Mouse (Mus musculus) macrophage (primary cell): Measurements from ENCODE around the gene Samd4. TPM values are rescaled to one million over a fixed set of nuclear protein-coding genes. Genes with fewer than 3 reads are reported as not detected.

Source experiments
- H3K27ac ChIP-seq: fragments of 350-480 bp; formaldehyde crosslinking; 2 replicates; pipeline ENCODE4 v1.9.0; 2021
- H3K36me3 ChIP-seq: fragments of 350-480 bp; formaldehyde crosslinking; 2 replicates; pipeline ENCODE4 v1.9.0; 2021; ENCODE audit errors: inconsistent target
- H3K4me3 ChIP-seq: fragments of 350-480 bp; formaldehyde crosslinking; 2 replicates; pipeline ENCODE4 v1.9.0; 2021; ENCODE audit errors: inconsistent target
- H3K79me2 ChIP-seq: fragments of 350-480 bp; formaldehyde crosslinking; 2 replicates; pipeline ENCODE4 v1.9.0; 2021; ENCODE audit errors: inconsistent target
- WGBS: methylation state at CpG from one replicate; pipeline ENCODE4 v1.1.7; 2026; ENCODE audit warnings: inconsistent platforms; ENCODE audit not compliant: missing documents; 5-methylcytosine and 5-hydroxymethylcytosine counted together
- polyA plus RNA-seq: library from polyadenylated mRNA; stranded (reverse); fragments of 250-400 nt; gene quantifications from 3 replicates; pipeline ENCODE4 v1.2.4, GENCODE M21; 2018; ENCODE audit warnings: inconsistent platforms

The Samd4 gene
- polyA plus RNA-seq, 1 experiment from 2014 or later, result 13.6 TPM

DNA sequence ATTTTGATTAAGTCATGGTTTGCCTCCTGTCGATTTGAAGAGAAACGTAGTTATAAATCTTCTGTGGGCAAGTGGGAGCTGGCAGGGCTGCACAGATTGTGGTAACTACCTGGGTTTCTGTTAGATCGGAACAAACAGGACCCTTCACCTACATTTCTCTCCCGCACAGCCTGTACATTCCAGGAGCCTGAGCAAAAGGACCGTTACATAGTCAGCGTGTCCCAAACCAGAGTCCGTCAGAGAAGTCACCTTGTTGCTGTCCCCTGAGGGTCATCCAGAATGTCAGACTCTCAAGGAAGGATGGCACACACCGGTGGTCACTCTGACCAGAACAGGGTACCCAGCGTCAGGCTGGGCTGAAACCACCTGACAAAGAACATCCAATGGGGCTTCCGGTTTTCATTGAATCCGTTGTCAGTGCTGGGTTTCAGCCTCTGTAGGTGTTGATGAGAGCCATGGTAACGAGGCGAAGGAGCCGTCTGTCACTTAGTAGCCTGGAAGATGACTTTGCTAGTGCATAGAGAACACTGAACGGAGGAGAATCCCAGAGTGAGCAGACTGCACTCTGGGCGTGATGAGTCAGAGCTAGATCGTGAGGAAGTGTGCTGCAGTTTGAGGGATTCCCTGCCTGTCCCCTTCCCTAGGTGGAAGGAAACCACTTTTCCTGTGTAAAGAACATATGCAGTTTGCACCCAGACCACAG lies 98.2 kb downstream of the Samd4 start:
- H3K4me3 ChIP-seq, result no peak overlapping the region
- no peaks in the 10 kb centered on the region for H3K79me2 ChIP-seq
- WGBS, result 34% methylated on average over 17 of the region's 17 CpGs
- no peaks in the 10 kb centered on the region for H3K36me3 ChIP-seq
- no peak overlapping the region for H3K27ac ChIP-seq

DNA sequence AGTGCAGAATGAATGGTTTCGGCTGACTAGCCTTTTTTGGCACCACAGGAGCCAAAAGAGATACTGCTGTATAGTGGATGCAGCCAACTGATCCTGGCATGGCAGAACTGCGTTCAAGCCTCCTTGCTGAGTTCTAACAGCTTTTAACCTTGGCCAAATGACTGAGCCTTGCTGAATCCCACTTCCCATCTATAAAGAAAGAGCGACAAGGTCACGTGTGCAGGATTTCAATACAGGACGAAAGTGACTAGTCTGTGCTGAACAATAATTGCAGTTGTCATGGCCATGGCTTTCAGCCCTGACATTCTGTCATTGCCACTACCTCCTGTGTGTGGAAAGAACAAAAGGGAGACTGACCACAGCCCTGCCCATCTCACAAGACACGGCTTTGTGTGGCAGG lies 99.5 kb downstream of the Samd4 start:
- H3K4me3 ChIP-seq, result no peak overlapping the region
- H3K79me2 ChIP-seq, result no peaks in the 10 kb centered on the region
- no peak overlapping the region for H3K27ac ChIP-seq
- WGBS, result 76% methylated on average over 6 of the region's 6 CpGs
- no peaks in the 10 kb centered on the region for H3K36me3 ChIP-seq

DNA sequence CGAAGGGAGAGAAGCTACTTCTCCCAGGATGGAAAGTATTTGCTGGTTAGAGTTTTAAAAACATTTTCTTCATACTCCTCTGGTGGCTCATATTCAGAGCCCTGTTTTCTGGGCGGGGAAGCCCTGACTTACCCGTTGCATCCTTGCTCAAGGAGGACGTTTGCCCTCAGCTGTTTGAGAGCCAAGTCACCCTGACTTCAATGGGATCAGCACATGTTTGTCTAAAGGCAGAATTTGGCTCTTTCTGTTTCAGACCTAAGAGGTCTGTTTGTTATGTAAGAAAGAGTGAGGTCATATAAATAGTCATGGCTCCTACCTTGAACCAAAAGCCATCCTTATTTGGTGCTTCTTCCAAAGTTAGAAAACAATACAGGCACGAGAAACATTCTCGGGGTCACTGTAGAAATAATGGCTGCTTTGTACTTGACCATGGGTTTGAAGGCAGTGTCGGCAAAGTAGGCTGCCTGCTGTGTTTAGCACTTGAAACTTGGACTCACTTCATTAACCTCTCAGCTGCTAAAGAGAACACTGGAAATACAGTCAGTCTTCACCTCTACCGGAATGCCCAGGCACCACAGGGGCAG lies 102.0 kb downstream of the Samd4 start:
- Histone ChIP-seq H3K27ac (no peak overlapping the region), H3K4me3 (no peak overlapping the region), H3K79me2 (no peaks in the 10 kb centered on the region), H3K36me3 (no peaks in the 10 kb centered on the region)
- WGBS, result 91% methylated on average over 8 of the region's 8 CpGs

DNA sequence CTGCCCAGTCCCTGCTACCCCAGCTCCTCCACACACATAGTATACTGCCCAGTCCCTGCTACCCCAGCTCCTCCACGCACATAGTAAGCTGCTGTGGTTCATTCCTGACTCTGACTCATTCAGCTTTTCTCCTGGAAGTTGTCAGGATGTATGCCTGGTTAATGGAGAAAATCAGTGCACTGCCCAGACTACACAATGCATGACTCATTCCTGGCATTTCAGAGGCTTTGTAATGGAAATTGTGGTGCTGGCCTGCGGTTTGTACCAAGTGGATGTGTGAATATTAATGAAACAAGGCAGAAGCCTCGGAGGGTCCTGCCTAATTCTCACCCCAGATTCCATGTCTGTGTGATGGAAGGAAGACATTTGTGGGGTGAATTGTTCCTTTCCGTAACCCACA lies 107.0 kb downstream of the Samd4 start:
- H3K4me3 ChIP-seq, result no peak overlapping the region
- WGBS, result 87% methylated on average over 4 of the region's 4 CpGs
- no peaks in the 10 kb centered on the region for H3K36me3 ChIP-seq
- H3K27ac ChIP-seq, result no peak overlapping the region
- no peaks in the 10 kb centered on the region for H3K79me2 ChIP-seq

DNA sequence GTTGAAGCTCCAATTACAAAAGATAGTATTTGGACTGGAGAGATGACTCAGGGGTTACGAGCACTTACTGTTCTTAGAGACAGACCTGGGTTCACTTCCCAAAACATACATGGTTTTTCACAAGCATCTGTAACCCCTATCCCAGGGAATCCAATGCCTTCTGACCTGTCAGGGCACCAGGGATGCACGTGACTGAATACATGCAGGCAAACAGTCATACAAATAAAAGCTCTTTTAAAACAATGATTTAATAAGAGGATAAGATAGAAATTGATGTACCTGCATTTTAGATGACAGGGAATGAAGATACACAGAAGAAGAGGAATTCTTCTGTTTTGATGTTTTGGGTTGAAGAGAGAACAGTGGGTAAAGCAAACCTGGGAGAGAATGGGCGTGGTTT lies 107.8 kb downstream of the Samd4 start:
- 82% methylated on average over 3 of the region's 3 CpGs for WGBS
- Histone ChIP-seq H3K27ac (no peak overlapping the region), H3K4me3 (no peak overlapping the region), H3K36me3 (no peaks in the 10 kb centered on the region), H3K79me2 (no peaks in the 10 kb centered on the region)

DNA sequence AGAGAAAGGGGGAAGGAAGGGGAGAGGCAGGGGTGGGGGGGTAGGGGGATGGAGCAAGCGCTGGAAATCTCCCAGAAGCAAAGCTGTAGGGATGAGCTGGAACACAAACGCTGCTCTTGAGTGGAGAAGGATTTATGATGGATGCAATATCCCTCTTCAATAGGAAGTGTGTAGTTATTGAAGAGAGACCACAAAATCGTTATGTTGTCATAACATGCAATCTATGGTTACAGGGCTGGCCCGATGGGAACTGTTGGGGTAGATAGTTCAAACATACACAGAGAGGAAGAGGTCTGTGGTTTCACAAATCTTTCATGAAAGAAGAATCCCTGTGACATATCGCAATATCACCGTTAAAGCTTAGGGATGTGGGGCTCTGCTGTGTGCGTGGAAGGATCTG lies 112.0 kb downstream of the Samd4 start:
- no peak overlapping the region for H3K4me3 ChIP-seq
- H3K79me2 ChIP-seq, result no peaks in the 10 kb centered on the region
- H3K27ac ChIP-seq, result no peak overlapping the region
- 11% methylated on average over 7 of the region's 7 CpGs for WGBS
- no peaks in the 10 kb centered on the region for H3K36me3 ChIP-seq

DNA sequence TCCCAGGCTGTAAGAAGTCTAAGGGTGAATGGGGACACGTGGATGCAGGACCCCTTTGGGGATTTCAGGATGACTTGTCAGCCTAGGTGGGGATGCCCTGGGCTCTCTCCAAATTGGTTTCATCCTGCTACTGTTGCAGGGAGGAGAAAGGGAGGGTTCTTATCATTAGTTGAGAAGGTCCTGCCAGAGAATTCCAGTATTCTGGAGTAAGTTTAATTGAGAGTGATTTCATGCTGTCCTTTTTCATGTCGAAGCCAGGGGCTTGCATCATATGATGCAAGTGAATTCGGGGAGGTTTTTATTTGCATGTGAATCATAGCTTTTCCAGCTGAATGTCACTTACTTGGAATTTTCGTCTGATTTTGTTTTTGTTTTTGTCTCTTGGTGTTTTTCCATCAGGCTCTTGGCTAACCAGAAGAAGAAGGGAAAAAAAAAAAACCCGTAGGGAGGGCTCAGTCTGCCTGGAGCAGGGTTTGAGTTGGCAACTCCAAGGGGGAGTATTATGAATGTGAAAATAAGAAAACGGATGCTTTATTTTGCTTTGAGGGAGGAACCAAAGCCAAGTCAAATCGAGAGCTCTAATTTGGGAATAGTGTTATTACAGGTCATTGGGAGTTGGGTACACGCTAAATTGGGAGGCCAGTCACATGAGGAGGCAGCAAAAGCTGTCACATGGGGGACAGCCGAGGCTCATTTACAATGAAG lies 116.8 kb downstream of the Samd4 start:
- Histone ChIP-seq H3K36me3 (no peaks in the 10 kb centered on the region), H3K4me3 (no peak overlapping the region), H3K27ac (no peak overlapping the region), H3K79me2 (no peaks in the 10 kb centered on the region)
- WGBS, result 86% methylated on average over 9 of the region's 9 CpGs

DNA sequence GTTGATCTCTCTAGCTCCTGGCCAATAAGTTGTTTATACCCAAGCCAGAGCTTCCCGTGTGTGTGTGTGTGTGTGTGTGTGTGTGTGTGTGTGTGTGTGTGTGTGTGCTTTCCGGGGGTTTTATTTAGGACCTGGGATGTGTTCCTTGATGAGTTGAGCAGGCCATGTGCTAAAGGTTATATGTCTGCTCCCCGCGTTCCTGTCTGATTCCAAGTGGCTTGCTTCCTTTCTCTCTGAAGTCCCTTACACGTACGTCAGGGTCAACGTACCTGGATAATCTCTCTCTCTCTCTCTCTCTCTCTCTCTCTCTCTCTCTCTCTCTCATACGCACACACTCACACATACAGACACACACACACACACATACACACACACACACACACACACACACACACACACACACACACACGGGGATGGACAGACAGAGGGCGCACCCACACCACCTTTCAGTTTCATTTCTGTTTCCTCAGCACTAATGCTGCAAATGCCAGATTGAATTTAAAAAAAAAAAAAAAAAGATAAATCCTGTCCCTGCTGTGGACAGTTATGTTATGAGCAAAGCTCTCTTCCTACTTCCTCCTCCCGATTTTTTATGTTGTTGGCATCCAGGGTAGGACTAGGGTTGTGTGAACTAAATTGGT lies 117.6 kb downstream of the Samd4 start:
- WGBS, result 53% methylated on average over 9 of the region's 11 CpGs
- no peaks in the 10 kb centered on the region for H3K79me2 ChIP-seq
- H3K36me3 ChIP-seq, result no peaks in the 10 kb centered on the region
- no peak overlapping the region for H3K27ac ChIP-seq
- no peak overlapping the region for H3K4me3 ChIP-seq

DNA sequence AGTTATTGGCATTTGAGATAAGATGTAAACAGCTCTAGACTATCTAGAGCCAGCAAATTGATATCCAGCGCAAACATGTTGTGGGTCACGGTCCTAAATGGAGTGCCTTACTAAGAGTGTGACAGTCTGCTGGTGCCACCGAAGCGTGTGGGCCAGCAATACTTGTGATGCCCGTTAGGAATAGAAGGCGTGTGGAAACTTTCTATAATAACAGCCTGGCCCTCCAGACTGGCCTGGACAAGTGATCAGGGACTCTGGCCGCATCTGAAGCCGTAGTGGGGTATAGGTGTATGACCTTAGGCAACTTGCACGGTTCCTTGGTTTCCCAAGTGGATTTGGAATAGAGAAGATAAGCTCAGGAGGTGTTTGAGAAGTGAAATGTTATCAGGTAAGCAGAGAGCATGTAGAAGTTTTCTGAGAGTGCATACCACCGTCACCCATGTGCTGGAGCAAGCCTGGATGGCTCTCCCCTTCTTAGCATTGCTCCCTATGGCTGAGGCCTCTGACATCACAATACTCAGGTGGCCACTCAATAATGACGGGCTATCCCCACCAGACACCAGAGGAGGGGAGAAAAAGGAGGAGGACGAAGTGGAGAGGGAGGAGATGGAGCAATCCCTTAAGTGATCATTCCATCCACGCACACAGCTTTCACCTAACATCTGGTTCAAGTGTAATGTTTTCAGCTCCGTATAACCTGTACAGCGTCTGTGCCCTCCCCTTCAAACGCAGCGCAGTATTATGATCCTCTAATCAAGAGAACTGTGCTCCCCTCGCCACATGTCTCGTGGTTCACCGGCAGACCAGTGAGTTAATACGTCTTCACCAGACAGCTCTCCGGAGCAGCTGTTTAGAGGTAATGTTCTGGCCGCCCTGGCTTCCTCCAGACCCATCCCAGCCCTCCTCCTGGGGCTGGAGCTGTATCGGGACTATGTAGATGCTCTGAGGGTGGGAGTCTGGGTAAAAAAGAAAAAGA lies 118.4 kb downstream of the Samd4 start:
- Histone ChIP-seq H3K36me3 (no peaks in the 10 kb centered on the region), H3K79me2 (no peaks in the 10 kb centered on the region), H3K27ac (no peak overlapping the region), H3K4me3 (no peak overlapping the region)
- 90% methylated on average over 24 of the region's 24 CpGs for WGBS

DNA sequence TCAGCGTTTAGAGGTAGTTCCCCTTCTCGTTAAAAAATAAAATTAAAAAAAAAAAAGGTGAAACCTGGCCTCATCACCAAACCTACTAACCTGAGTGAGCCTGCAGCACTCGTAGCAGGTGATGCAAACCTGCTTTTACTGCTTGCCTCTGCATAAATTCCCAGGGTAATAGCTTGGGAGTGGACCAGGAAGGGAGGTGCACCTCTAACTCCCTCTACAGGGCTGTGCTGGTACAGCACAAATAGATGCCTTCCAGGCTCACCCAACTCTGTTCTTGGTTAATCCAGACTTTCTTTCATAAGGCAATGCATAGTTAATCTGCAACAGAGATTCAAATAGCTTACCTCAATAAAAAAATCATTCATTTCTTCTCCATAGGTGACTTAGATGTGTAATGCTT lies 121.5 kb downstream of the Samd4 start:
- 4% methylated on average over 3 of the region's 3 CpGs for WGBS
- no peaks in the 10 kb centered on the region for H3K36me3 ChIP-seq
- H3K4me3 ChIP-seq, result no peak overlapping the region
- H3K79me2 ChIP-seq, result no peaks in the 10 kb centered on the region
- no peak overlapping the region for H3K27ac ChIP-seq

DNA sequence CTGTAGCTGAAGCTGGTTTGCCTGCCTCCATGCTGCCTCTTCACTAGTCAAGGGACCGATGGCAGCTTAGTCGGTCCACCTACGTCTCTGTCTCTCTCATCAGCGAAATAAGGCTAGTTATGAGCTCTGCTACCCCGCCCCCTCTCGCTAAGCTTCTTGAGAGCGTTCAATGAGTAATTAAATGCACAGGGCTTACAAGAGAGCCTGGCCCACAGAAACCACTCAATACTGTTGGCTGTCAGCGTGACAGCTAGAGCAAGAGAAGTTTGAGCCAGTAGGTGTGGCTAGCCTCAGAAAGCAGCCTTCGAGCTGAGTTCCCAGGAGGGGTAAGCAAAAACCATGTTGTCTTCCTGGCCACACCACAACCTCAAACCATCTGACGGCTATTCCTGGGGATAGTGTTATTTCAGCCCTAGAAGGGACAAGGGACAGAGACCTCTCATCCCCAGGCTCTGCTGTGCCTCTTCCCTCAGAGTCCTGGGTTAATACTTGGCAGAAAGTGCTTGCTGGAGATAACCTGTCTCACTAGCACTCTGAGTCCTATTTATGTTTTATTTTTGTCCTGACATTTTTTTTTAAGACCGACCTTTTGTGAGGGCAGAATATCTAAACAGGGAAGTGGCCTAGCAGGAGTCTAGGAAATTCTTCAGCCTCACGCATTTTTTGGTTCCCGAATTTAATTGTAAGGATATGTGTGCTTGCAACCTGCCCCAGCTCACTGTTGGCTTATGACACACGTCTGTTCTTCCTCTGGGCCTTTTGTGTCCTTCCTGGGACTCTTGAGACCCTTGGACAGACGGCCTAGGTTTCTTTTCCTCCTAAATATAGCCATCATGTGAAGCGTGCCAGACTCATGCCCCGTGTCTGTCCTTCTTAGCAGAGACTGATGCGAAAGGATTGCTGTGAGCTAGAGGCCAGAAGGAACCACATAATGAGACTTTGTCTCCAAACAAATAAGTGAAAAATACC lies 128.8 kb downstream of the Samd4 start:
- H3K4me3 ChIP-seq, result no peak overlapping the region
- no peak overlapping the region for H3K27ac ChIP-seq
- H3K79me2 ChIP-seq, result no peaks in the 10 kb centered on the region
- 60% methylated on average over 18 of the region's 18 CpGs for WGBS
- H3K36me3 ChIP-seq, result no peaks in the 10 kb centered on the region

DNA sequence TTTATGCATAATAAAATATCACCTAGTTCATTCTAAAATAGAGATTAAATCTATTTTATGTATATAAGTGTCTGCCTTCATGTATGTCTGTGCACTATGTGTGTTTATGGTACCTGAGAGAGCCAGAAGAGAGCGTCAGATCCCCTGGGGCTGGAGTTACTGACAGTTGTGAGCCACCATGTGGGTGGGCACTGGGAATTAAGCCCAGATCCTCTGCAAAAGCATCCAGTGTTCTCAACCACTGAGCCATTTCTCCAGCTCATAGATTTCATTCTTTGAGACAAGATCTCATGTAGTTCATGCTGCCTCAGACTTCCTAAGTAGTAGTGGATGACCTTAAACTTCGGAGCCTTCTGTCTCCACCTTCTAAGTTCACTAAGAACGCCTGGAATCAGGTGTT lies 133.0 kb downstream of the Samd4 start:
- H3K79me2 ChIP-seq, result no peaks in the 10 kb centered on the region
- H3K36me3 ChIP-seq, result no peaks in the 10 kb centered on the region
- no peak overlapping the region for H3K4me3 ChIP-seq
- no peak overlapping the region for H3K27ac ChIP-seq
- WGBS, result 93% methylated on average over 3 of the region's 3 CpGs

DNA sequence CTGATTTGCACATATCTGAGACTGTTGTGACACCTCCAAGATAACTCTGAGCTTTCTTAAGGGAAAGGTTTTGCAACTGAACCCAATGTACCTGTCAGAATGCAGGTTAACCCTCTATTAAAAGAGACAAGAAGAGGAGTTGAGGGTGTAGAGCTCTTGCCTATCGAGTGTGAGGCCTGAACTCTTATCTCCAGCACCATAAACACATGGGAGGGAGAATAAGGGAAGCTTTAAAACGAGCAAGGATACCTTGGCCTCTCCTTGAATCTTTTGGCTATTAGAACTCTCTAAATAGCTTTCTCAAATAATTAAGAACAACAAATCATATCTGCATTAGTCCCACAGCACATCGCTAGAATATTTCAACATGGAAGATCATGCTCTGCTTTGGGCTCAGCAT lies 135.0 kb downstream of the Samd4 start:
- H3K79me2 ChIP-seq, result no peaks in the 10 kb centered on the region
- no peak overlapping the region for H3K27ac ChIP-seq
- H3K4me3 ChIP-seq, result no peak overlapping the region
- H3K36me3 ChIP-seq, result no peaks in the 10 kb centered on the region
- WGBS, result 82% methylated on average over 3 of the region's 3 CpGs
